Mouse (Mus musculus): Measurements from ENCODE around the gene Abhd11.
A peak's percentile ranks its signal among the peaks of the same experiment; 100 is the strongest.

GRCm38 (mm10) chr5:135008671-135009589 lies at the start of gene Abhd11:
- TF ChIP-seq EP300 (IDR thresholded peaks at IDR 0.05; ENCODE audit: low read depth) (no peak), CTCF (IDR thresholded peaks at IDR 0.05; ENCODE audit: low read depth) (peak; percentile 42; the same call in 1 of the 2 replicates)
